Mouse (Mus musculus): Measurements from ENCODE around the gene Fbxo27. TPM values are rescaled to one million over a fixed set of nuclear protein-coding genes. Genes with fewer than 3 reads are reported as not detected.

Fbxo27 gene
- polyA plus RNA-seq, 2 experiments from 2014 or later: 1.1 to 2.9 TPM

DNA sequence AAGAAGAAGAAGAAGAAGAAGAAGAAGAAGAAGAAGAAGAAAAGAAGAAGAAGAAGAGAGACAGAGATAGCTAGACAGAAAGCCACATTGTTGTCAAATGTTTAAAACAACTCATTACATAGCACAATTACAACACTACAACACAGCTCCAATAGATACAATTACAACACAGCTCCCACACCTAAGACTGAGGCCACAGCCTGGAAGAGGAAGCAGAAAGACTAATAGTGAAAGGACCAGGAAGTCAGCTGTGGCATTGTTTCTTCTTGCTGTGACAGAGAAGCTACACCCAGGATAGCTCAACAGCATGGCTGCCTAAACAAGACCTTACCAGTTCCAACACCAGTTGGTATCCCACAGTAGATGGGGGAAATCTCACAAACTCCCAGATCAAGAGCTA is 16.8 kb downstream of the Fbxo27 start:
- no peak for ATAC-seq

DNA sequence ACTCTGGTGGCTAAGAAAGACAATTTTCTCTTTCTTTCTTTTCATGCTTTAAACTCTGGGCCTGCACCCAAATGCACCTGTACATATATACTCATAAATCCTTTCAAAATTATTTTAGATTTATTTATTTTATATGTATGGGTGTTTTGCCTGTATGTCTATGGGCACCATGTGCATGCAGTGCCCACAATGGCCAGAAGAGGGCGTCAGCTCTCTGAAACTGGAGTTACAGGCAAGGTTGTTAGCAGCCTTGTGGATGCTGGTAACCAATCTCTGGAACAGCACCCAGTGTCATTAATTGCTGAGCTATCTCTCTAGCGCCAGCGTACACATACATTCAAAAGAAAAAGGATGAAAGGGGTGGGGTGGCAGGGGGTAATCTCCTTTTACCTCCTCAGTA is 18.3 kb downstream of the Fbxo27 start:
- ATAC-seq: no peak

DNA sequence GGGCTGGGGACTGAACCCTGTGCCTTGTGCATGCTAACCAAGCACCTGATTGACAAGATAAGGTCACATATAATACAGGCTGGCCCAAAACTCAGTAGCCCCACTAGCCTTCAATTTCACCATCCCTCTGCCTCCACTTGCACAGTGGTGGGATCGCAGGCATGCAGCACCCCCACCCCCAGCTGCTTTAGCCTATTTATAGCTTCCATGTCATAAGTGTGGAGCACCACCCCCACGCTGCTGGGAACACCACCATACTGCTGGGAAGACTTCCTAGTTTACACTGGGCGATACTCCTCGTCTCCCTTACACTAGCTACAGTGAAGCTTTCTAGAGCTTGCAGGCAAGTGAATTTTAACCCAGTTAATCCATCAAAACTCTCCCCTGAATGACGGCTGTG is 22.0 kb downstream of the Fbxo27 start:
- ATAC-seq: no peak

DNA sequence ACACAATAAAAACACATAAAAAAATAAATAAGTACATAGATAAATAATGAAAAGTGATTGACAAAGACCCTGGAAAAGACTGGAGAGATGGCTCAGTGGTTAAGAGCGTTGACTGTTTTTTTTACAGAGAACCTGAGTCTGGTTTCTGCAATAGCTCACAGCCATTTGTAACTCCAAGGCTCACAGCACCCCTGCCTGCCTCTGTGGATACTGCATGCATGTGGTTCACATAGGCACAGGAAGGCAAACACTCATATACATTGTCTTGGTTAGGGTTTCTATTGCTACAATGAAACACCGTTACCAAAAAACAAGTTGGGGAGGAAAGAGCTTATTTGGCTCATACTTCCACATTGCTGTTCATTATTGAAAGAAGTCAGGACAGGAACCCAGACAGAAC is 22.9 kb downstream of the Fbxo27 start:
- ATAC-seq: no peak

DNA sequence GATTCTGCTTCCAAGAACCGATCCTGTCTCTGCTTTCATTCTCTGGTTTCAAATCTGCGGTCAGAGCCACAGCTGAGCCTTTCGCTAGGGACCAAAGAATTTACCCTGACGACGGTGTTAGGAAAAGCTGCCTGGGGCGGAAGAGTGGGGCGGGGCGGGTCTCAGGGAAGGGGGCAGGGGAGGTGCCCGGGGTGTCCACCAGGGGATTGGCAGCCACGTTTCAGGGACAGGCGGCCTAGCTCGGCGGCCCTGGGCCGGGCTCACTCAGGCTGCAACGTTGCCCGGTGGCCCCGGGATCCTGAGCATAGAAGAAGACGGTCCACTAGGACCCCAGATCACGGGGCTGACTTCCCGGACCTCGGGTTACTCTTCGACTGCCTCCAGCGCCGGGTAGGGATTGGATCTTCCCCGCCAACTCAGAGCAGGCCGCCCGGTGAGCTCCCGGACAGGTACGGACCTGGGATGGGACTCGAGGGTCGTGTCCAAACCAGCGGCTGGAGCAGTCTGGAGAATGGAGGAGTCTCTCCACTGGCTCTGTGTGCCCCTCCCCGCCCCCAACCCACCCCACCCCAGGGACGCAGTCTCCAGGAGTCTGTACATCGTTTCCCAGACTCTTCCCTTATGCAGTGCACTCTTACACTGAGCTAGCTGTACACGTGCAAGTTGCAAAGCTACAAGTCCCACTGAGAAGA is 24.1 kb downstream of the Fbxo27 start, which contains the start of gene Fbxo17:
Gene Fbxo17, plus strand, starts transcription at position 215 of the 692 bp plus-strand sequence.
- peak; percentile 81 for ATAC-seq

DNA sequence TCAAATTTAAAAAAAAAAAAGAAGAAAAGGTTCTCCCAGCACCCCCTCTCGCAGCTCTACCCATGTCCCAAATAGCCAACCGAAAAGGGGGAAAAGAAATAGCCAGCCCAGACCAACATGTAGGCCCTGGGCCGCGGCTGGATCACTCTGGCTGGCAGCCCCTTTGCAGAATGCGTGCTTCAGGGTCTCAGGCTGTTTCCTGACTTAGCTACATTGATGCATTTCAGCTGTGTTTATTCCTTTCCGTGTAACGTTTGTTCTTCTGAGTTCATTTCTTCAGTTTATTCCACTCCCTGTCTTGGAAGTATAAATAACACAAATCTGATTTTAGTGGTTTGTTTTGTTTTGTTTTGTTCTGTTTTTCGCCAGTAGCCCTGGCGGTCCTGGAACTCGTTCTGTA is 25.1 kb downstream of the Fbxo27 start:
- ATAC-seq: no peak

DNA sequence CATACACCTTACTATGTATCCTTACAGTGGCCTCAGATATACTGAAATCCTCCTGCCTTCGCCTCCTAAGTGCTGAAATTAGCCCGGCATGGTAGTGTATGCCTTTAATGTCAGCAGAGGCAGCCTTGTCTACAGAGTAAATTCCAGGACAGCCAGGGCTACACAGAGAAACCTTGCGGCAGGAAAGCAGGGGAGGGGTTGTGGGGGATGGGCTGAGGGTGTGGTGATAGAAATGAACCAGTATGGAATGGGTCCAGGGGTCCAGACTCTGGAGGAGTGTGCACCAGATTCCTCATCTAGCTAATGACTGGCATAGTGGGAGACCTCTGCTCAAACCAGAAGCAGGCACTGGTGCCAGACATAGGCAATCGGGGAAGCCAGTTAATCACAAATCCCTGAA is 26.5 kb downstream of the Fbxo27 start:
- no peak for ATAC-seq

DNA sequence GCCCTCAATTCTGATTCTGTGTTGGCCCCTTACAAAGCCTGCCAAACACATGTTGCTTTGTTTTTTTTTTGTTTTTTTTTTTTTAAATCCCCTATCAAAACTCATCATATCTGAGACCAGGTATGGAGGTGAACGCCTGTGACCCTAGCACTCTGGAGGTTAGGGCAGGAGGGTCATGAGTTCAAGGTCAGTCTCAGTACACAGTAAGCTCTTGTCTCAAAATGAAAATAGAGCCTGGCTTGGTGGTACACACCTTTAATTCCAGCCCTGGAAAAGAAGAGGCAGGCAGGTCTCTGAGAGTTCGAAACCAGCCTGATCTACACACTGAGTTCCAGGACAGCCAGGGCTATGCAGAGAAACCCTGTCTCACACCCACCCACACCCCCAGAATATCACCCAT is 27.0 kb downstream of the Fbxo27 start:
- no peak for ATAC-seq

DNA sequence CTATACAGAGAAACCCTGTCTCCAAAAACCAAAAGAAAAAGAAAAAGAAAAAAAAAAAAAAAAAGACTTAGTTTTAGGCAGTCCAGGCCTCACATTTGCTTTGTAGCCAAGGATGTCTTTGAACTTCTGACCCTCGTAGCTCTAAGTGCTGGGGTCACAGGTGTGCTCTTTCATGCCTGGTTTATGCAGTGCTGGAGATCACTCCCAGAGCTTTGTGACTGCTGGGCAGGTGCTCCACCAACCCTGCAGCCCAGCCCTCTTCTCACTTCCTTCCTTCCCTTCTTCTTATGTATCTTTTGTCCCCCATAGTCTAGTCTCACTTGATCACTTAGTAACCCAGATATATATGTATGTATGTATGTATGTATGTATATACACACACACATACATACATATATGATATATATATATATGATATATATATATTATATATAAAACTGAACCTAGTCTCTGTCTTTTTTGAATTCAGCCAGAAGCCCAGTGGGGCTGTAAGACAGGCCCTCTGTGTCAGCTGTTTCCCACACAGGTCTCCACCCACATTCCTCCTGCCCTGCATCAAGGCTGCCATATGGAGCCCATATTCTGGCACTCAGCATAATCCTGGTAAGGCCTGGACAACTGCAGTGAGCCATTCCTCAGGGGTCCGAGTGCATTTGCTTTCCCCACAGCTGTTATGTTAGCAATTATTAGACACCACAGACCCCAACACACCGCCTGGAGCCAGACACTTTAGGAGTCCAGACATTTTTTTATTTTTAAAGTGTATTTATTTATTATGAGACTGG is 28.3 kb downstream of the Fbxo27 start:
- no peak for ATAC-seq

DNA sequence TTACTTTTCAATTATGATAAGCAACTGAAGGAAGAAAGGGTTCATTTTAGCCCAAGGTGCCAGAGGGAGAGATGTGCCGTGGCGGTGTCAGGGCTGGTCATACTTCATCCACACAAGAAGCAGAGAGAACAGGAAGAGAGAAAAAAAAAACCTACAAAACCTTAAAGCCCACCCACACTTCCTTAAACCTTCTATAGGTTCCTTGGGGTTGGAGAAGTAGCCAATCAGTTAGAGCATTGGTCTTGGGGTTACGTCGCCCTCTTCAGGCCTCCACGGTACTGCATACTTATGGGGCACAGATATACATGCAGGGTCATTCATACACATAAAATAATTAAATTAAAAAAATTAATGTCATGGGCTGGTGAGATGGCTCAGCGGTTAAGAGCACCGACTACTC is 29.4 kb downstream of the Fbxo27 start:
- ATAC-seq: no peak

DNA sequence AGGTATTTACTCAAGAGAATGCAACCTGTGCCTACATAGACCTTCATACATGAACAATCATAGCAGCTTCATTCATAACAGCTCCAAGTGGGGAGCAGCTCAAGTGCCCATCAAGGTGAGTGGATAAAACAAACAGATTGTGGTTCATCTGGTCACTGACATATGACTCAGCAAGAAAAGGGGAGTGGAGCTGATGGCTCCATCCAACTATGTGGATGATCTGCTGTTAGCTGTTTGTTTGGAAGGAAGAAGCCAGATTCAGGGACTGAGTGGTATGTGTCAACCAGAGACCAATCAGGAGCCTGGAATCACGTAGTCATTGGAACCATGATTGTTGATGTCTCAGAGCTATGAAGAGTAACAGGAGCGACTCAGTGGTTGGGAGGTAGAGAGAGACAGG is 32.0 kb downstream of the Fbxo27 start:
- ATAC-seq: no peak

DNA sequence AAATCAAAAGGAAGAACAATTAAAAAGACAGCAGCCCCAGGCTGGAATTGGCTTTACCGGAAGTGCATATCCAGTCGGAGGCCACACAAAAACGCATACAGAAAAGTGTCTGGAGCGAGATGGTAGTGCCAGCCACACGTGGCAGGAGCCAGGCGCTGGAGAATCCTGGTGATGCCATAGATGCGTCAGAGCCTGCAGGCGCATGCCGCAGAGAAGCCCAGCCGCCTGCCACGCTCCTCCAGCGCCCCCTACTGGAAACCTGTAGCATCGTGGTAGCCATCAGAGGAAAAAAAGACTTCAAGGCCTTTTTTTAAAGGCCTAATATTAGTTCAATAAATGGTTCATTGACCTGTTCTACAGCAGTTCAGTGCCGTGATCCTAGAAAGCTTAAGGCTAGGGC is 34.0 kb downstream of the Fbxo27 start:
- peak; percentile 66 for ATAC-seq

DNA sequence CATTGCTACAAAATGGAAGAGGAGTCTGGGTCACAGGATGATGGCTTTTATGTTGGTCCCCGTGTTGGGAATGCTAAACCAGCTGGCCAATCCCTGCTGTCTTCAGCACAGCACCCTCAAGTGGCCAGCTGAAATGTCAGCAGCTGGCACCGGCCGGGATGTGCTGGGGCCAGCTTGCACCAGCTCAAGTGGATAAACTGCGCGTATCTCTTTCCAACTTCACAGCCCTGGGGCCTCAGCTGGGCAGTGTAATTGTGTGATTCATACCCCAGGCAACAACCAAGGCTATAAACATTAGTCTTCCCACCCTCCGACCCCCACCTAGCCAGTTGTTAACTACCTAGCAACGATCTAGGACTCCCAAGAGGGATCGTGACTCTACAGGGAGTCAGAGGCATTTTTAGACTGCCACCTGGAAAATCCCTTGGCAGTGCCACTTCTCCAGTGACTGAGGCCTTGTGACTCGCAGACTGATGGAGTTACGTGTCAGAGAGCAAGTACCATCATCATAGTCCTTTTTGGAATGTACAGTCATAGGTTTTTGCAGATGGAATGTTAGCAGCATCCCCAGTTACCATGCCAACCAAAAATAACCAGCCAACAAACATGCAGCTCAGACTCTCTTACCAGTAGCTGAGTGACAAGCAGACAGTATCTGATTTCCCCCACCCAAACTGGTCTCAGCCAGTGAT is 35.1 kb downstream of the Fbxo27 start:
- ATAC-seq: no peak

DNA sequence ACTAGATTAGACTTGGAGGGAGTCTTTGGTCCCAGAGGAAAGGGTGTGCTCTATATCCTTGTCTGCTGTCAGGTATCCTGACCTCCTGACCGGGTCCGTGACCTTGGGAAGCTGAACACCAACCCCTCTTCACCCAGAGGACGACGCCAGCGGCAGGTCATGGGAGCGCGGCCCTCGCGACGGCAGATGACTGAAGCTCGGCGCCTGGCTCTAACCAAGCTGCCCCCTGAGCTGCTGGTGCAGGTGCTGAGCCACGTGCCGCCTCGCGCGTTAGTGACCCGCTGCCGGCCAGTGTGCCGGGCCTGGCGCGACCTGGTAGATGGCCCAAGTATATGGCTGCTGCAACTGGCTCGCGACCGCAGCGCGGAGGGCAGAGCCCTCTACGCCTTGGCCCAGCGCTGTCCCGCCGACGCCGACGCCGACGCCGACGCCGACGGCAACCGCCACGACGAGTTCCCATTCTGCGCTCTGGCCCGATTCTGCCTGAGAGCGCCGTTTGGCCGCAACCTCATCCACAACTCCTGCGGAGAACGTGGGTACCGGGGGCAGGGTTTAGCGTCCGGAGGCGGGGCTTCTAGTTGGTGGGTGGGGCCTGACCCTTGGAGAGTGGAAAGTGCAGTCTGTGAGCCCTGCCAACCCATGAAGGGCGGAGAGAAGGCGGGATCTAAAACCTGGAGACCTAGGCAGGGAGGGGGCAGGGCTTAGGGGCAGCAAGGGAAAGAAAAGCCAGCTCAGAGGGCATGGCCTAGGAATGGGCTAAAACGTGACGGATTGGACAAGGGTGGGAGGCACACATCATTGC is 39.9 kb downstream of the Fbxo27 start:
- peak; percentile 63 for ATAC-seq

DNA sequence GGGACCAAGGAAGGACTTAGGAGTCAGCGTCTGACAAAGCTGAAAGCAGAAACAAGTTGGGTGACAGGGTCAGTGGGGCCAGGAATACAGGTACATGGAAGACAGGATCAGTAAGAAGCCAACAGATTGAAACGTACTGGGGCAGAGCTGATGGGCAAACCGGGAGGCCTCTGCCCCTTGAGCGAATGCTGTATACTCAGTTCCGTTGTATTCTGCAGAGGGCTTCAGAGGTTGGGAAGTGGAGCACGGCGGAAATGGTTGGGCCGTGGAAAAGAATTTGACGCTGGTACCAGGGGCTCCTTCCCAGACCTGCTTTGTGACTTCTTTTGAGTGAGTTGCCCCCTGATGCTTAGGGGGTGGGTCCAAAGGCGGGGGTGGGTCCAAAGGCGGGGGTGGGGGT is 40.6 kb downstream of the Fbxo27 start:
- no peak for ATAC-seq

DNA sequence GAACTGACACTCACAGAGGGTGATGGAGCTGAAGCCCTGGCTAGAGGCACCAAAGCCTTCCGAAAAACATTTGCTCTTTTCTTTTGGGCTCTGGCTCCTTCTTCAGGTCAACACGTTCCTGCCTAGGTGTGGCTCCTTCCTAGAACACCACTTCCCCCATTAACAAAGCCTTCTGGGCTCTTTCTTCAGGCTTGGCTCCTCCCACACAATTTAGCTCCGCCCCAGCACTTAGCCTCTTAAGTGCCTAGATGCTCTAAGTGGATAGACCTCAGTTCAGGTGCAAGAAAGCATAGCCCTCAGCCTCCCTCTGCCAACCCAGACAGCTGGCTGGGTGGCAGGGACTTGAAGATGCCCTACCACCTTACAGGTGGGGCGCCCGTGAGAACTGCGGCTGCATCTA is 43.1 kb downstream of the Fbxo27 start:
- ATAC-seq: no peak

DNA sequence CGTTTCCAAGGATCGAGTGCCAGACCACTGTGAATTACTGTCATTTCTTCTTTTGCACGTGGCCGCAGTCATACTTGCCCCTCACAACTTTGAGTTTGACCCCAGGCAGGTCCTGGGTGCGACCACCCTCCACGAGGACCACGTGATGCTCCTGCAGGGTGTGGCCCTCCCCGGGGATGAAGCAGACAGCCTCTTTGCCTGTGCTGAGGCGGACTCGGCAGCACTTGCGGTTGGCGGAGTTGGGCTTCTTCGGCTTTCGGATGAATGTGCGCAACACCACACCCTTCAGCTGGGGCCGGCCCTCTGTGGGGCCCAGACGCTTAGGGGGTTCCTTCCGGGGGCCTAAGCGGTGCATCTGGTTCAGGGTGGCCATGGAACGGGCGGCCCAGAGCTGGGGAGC is 47.2 kb downstream of the Fbxo27 start:
- no peak for ATAC-seq

DNA sequence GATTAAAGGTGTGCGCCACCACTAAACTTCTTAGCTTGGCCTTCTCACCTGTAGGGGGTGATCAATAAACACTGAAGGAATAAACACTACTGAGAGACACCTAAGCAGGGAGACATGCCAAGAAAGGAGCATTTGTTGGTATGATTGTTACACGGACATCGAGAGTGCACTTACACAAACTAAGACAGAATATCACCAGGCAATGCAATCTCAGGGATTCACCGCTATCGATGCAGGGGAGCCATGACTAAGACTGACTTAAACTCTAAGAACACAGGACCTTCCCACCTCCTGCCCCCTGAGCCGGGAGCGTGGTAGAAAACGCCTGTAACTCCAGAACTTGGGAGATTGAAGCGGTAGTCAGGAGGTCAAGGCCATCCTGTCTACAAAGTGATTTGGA is 48.3 kb downstream of the Fbxo27 start:
- ATAC-seq: no peak

DNA sequence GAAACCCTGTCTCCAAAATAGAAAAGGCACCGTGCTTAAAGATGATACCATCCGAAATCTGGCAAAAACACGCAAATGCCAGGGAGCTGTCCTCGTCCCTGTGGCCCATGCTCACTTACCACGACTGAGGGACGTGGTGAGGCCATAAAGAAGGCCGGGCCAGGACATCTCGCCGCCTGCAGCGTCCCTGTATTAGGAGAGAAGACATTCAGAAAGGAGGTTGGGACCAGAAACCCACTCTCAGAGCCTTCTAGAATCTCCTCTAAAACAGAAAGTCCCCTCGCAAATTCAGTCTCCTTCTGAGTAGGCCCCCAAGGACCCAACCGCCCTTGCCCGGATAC is 48.7 kb downstream of the Fbxo27 start:
- no peak for ATAC-seq

DNA sequence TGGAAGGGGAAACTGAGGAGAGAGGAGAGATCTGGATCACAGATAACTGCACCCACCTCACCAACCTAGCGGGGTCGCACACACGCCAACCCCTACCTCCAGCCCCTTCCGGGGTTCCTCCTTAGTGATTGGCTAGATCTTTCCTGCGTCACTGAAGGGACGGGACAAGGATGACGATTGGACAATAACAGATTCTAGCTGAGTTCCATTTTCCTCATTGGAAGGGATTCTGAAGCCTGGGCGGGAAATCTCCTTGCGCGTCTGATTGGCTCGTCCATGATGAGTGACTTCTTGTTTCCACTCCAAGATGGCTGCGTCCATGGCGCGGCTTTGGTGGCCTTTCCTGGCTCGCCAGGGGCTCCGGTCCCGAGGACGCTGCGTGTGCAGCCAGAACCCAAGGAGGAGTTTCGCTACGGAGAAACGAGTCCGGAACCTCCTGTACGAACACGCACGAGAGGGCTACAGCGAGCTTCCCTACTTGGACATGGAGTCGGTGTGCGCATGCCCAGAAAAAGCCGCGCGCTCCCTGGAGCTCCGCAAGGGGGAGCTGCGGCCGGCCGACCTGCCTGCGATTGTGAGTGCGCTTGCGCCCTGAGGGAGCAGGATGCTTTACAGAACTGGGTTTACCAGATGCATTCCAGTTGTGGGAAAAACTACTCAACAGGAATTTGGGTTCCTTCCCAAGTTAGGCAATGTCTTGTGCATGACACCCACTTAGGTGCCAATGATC is 49.2 kb downstream of the Fbxo27 start, which contains the start of the genes Mrps12 and Sars2:
Gene Mrps12, minus strand, starts transcription at position 112 of the 730 bp plus-strand sequence.
Gene Sars2, plus strand, starts transcription at position 284 of the 730 bp plus-strand sequence.
- ATAC-seq: peak; percentile 97
